Mouse (Mus musculus) erythroblast, embryonic 14.5 days (primary cell): ENCODE results near the gene Astn2. TPM values are rescaled to one million over a fixed set of nuclear protein-coding genes. Genes with fewer than 3 reads are reported as not detected.

ENCODE experiments used
- H3K27me3 ChIP-seq: 2 replicates; pipeline ENCODE4 v1.6.1; 2012; ENCODE audit warnings: inconsistent platforms; ENCODE audit not compliant: control insufficient read depth
- H3K36me3 ChIP-seq: 2 replicates; pipeline ENCODE4 v1.6.1; 2012; ENCODE audit warnings: mild to moderate bottlenecking, inconsistent platforms; ENCODE audit not compliant: control insufficient read depth
- H3K4me1 ChIP-seq: 2 replicates; pipeline ENCODE4 v1.6.1; 2012; ENCODE audit warnings: inconsistent platforms; ENCODE audit not compliant: control insufficient read depth
- H3K4me3 ChIP-seq: replicated peaks from 2 replicates; pipeline ENCODE3; 2012; ENCODE audit warnings: moderate library complexity, mild to moderate bottlenecking, inconsistent platforms
- H3K9me3 ChIP-seq: 2 replicates; pipeline ENCODE4 v1.6.1; 2012; ENCODE audit warnings: low read length, inconsistent platforms, mixed read lengths; ENCODE audit not compliant: control insufficient read depth
- GATA1 ChIP-seq: IDR thresholded peaks from 2 replicates; pipeline ENCODE4 v1.6.1; 2012; ENCODE audit warnings: low read length, inconsistent platforms, mixed read lengths
- TAL1 ChIP-seq: IDR thresholded peaks from 3 replicates; pipeline ENCODE4 v1.6.1; 2012; ENCODE audit warnings: low read length, inconsistent platforms, mixed read lengths
- polyA plus RNA-seq: library from polyadenylated mRNA; stranded (reverse); fragments of >175 nt; gene quantifications from 2 replicates; pipeline ENCODE4 v1.2.3, GENCODE M21; 2012

Astn2 gene
- polyA plus RNA-seq, 1 experiment, result not detected

- no peak overlapping the region for H3K4me3 ChIP-seq
- no peaks in the 10 kb centered on the region for H3K9me3 ChIP-seq
- H3K27me3 ChIP-seq, result no peaks in the 10 kb centered on the region
- no peaks in the 10 kb centered on the region for H3K36me3 ChIP-seq
- TF ChIP-seq TAL1 (no peak), GATA1 (no peak)
- H3K4me1 ChIP-seq, result no peaks in the 10 kb centered on the region
Measured at GRCm38 (mm10) chr4:65744788-65745187, 659.6 kb downstream of the Astn2 start.

DNA sequence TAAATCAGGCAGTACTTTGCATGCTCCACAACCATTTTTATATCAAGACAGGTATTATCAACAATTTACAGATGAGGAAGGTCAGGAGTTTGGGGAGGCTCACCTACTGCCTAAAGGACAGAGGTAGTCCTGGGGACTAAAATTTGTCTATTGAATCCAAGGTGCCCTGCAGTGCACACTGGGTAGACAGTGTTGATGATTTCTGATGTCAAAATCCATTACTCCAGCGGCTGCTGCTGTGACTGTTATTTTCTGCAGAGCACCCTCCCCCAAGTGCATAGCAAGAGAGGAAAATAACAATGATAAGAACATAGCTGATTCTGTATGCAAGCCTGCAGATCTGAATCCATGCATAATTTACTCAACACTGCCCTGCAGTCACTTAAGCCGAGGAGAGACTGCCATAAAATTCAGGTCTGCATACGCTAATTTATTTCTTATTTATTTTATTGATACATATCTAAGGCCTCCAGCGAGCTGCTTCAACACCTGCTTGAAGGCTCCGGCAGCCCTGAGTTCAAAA is 660.3 kb downstream of the Astn2 start:
- Histone ChIP-seq H3K9me3 (no peaks in the 10 kb centered on the region), H3K36me3 (no peaks in the 10 kb centered on the region), H3K4me3 (no peak overlapping the region), H3K27me3 (no peaks in the 10 kb centered on the region), H3K4me1 (no peaks in the 10 kb centered on the region)
- TF ChIP-seq TAL1, result no peak
- TF ChIP-seq GATA1, result no peak

DNA sequence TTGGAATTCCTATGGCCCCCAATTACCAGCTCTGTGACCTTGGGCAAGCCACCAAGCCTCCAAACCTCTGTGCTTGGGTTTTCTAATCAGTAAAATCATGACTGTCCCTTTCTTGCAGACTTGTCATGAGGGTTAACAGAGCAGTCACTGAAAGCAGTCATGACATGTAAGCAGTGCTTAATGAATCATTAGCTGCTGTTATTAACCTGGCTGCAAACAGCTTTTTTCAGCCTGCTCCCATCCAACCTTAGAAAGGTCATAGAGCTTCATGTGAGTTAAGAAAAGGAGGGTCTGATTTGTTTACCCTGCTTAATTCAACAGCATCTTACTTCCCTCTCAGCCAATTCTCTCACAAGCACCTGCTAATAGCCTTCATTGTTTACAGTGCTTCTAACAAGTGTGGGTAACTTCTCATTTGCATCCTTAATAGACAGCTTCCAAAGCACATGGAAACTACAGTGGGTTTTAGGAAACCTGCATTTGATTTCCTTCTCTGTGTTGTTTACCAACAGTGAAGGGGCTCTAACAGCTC is 661.2 kb downstream of the Astn2 start:
- Histone ChIP-seq H3K4me3 (no peak overlapping the region), H3K4me1 (no peaks in the 10 kb centered on the region), H3K27me3 (no peaks in the 10 kb centered on the region), H3K9me3 (no peaks in the 10 kb centered on the region), H3K36me3 (no peaks in the 10 kb centered on the region)
- TF ChIP-seq GATA1 (no peak), TAL1 (no peak)

GRCm38 (mm10) chr4:65724414-65724813 is 680.0 kb downstream of the Astn2 start:
- H3K9me3 ChIP-seq, result 0 out of 2 replicates have a peak, but pooled peaks cover 3% of the 10 kb centered on the region
- TF ChIP-seq GATA1, result no peak
- TF ChIP-seq TAL1, result no peak

GRCm38 (mm10) chr4:65719610-65720009 is 684.8 kb downstream of the Astn2 start:
- no peaks in the 10 kb centered on the region for H3K27me3 ChIP-seq
- TF ChIP-seq TAL1 (no peak), GATA1 (no peak)
- H3K4me3 ChIP-seq, result no peak overlapping the region
- H3K9me3 ChIP-seq, result no peaks in the 10 kb centered on the region
- H3K4me1 ChIP-seq, result no peaks in the 10 kb centered on the region
- H3K36me3 ChIP-seq, result no peaks in the 10 kb centered on the region

More at GRCm38 (mm10) chr4:65724414-65724813, 680.0 kb downstream of the Astn2 start:
- no peaks in the 10 kb centered on the region for H3K4me1 ChIP-seq
- no peaks in the 10 kb centered on the region for H3K36me3 ChIP-seq
- no peaks in the 10 kb centered on the region for H3K27me3 ChIP-seq
- no peak overlapping the region for H3K4me3 ChIP-seq

DNA sequence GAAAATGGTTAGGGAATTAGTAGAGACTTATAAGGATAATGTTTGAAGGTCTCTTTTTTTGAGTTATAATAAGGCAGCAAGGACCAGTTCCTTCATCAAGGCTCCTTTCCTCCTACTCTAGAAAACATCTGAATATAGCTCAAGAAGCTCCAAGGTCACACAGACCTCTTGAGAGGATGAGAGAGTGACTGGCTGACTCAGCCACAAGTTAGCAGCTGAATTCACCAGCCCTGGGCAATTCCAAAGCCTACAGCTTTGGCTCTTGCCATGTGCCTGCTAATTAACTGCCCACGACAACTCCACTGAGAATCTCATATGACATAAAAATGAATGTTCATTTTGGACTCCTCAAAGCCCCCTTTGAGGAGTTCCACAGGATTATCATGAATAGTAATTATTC is 686.5 kb downstream of the Astn2 start:
- no peak for TF ChIP-seq GATA1
- TF ChIP-seq TAL1, result no peak
- H3K4me3 ChIP-seq, result no peak overlapping the region
- H3K27me3 ChIP-seq, result no peaks in the 10 kb centered on the region
- no peaks in the 10 kb centered on the region for H3K36me3 ChIP-seq
- H3K4me1 ChIP-seq, result no peaks in the 10 kb centered on the region
- no peaks in the 10 kb centered on the region for H3K9me3 ChIP-seq

- Histone ChIP-seq H3K9me3 (no peaks in the 10 kb centered on the region), H3K36me3 (no peaks in the 10 kb centered on the region), H3K4me1 (no peaks in the 10 kb centered on the region), H3K27me3 (no peaks in the 10 kb centered on the region), H3K4me3 (no peak overlapping the region)
- no peak for TF ChIP-seq TAL1
- no peak for TF ChIP-seq GATA1
Measured at GRCm38 (mm10) chr4:65716086-65716485, 688.3 kb downstream of the Astn2 start.

DNA sequence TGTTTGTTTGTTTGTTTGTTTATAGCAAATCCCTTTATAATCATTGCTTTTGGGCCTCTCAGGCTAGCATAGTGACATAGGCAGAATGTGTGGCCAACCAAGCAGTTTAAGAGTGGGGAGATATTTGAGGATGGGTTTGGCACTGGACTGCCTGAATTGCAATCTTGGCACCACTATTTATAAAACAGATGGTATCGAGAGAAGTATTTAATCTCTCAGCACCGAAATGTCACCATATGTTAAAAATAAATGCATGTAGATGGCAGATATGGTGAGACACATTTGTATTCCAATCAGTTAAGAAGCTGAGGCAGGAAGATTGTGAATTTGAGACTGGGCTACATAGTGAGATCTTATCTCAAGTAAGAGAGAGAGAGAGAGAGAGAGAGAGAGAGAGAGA is 692.7 kb downstream of the Astn2 start:
- Histone ChIP-seq H3K4me1 (no peaks in the 10 kb centered on the region), H3K27me3 (no peaks in the 10 kb centered on the region), H3K9me3 (no peaks in the 10 kb centered on the region), H3K36me3 (no peaks in the 10 kb centered on the region), H3K4me3 (no peak overlapping the region)
- TF ChIP-seq TAL1 (no peak), GATA1 (no peak)

DNA sequence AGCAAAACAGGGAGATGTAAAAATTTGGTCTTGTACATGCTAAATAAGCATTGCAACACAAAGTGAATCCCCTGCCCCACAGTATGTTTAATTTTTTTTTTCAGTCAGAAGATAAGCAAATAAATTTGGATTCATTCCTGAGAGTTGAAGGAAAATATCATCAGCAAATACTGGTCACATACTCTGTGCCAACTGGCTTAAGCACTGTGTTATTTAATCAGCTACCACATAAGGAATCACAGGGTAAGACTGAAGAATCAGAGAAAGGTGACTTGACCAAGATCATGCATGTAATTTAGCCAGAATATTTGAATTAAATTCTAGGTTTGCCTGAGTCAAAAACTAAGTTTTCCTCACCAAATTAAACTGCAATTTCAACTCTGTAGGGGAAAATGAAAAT is 693.8 kb downstream of the Astn2 start:
- H3K36me3 ChIP-seq, result no peaks in the 10 kb centered on the region
- H3K27me3 ChIP-seq, result no peaks in the 10 kb centered on the region
- H3K4me1 ChIP-seq, result no peaks in the 10 kb centered on the region
- H3K4me3 ChIP-seq, result no peak overlapping the region
- TF ChIP-seq TAL1 (no peak), GATA1 (no peak)
- no peaks in the 10 kb centered on the region for H3K9me3 ChIP-seq

- H3K27me3 ChIP-seq, result no peaks in the 10 kb centered on the region
- no peak for TF ChIP-seq GATA1
- TF ChIP-seq TAL1, result no peak
Measured at GRCm38 (mm10) chr4:65701848-65702247, 702.6 kb downstream of the Astn2 start.

More at GRCm38 (mm10) chr4:65701848-65702247, 702.6 kb downstream of the Astn2 start:
- Histone ChIP-seq H3K4me1 (no peaks in the 10 kb centered on the region), H3K4me3 (no peak overlapping the region), H3K9me3 (no peaks in the 10 kb centered on the region), H3K36me3 (no peaks in the 10 kb centered on the region)
